Mouse (Mus musculus) MEL (cell line): ENCODE data around the gene Phykpl. TPM values are rescaled to one million over a fixed set of nuclear protein-coding genes. Genes with fewer than 3 reads are reported as not detected.

ENCODE experiments used
- DNase-seq: peaks from one replicate; pipeline ENCODE4 v3.0.0; 2011; ENCODE audit warnings: low read depth, low spot score
- H3K27ac ChIP-seq: 2 replicates; pipeline ENCODE4 v1.5.1; 2012; ENCODE audit warnings: low read depth, mild to moderate bottlenecking, control low read depth, low read length, moderate library complexity; ENCODE audit not compliant: control insufficient read depth
- H3K27me3 ChIP-seq, 2 experiments: fragments of 150-350 bp in 1 of 2; sonication (generic) in 1 of 2; 2 replicates each; pipeline ENCODE4 v1.6.1; 2012; ENCODE audit warnings: low read length in 2 of 2, mild to moderate bottlenecking in 2 of 2, improper control_type of control experiment in 1 of 2, moderate library complexity in 1 of 2; ENCODE audit not compliant: insufficient read depth in 2 of 2, control insufficient read depth in 1 of 2
- H3K36me3 ChIP-seq, 2 experiments: 2 replicates each; pipeline ENCODE4 v1.6.1; 2012 to 2014; ENCODE audit warnings: low read length in 2 of 2, improper control_type of control experiment in 1 of 2, inconsistent platforms in 1 of 2, mild to moderate bottlenecking in 1 of 2; ENCODE audit not compliant: insufficient read depth in 2 of 2, control insufficient read depth in 1 of 2
- H3K4me1 ChIP-seq, 2 experiments: fragments of 150-350 bp in 1 of 2; sonication (generic) in 1 of 2; 2 replicates each; pipeline ENCODE4 v1.6.1; 2012; ENCODE audit warnings: low read length in 2 of 2, improper control_type of control experiment in 1 of 2, mild to moderate bottlenecking in 1 of 2; ENCODE audit not compliant: insufficient read depth in 2 of 2, control insufficient read depth in 1 of 2
- H3K4me3 ChIP-seq, 2 experiments: fragments of 150-350 bp in 1 of 2; sonication (generic) in 1 of 2; 2 replicates each; pipeline ENCODE4 v1.5.1; 2012; ENCODE audit warnings: low read depth in 2 of 2, low read length in 2 of 2, mild to moderate bottlenecking in 2 of 2, moderate library complexity in 2 of 2, control low read depth in 1 of 2, improper control_type of control experiment in 1 of 2; ENCODE audit not compliant: control insufficient read depth in 1 of 2, insufficient read depth in 1 of 2
- H3K79me2 ChIP-seq: 2 replicates; pipeline ENCODE4 v1.6.1; 2012; ENCODE audit warnings: mild to moderate bottlenecking, low read length, moderate library complexity; ENCODE audit not compliant: control insufficient read depth, poor library complexity, insufficient read depth
- H3K9ac ChIP-seq: 2 replicates; pipeline ENCODE4 v1.6.1; 2012; ENCODE audit warnings: low read depth, mild to moderate bottlenecking, control low read depth, low read length, moderate library complexity; ENCODE audit not compliant: control insufficient read depth, poor library complexity, severe bottlenecking
- H3K9me3 ChIP-seq: fragments of 150-350 bp; sonication (generic); replicated peaks from 2 replicates; pipeline ENCODE4 v1.6.1; 2012; ENCODE audit warnings: mild to moderate bottlenecking, low read length, improper control_type of control experiment, moderate library complexity; ENCODE audit not compliant: insufficient read depth
- CHD2 ChIP-seq: IDR thresholded peaks from 2 replicates; pipeline ENCODE4 v1.6.1; 2011; ENCODE audit warnings: low read length, improper control_type of control experiment
- CTCF ChIP-seq, 3 experiments: IDR thresholded peaks in 2 of 3; conservative IDR thresholded peaks in 1 of 3; 2 replicates each; pipeline ENCODE4 v1.5.1; 2011 to 2012; ENCODE audit warnings: low read length in 3 of 3, low read depth in 2 of 3, mild to moderate bottlenecking in 2 of 3, improper control_type of control experiment in 1 of 3, inconsistent platforms in 1 of 3, mixed read lengths in 1 of 3, moderate library complexity in 1 of 3; ENCODE audit not compliant: control insufficient read depth in 1 of 3, insufficient read depth in 1 of 3, poor library complexity in 1 of 3, severe bottlenecking in 1 of 3
- ELF1 ChIP-seq: IDR thresholded peaks from 2 replicates; pipeline ENCODE4 v1.6.1; 2014; ENCODE audit warnings: low read depth, mild to moderate bottlenecking, inconsistent platforms, low read length, improper control_type of control experiment, moderate library complexity
- GATA1 ChIP-seq: IDR thresholded peaks from 2 replicates; pipeline ENCODE4 v1.6.1; 2011; ENCODE audit warnings: low read depth, low read length, improper control_type of control experiment
- JUND ChIP-seq: IDR thresholded peaks from 2 replicates; pipeline ENCODE4 v1.6.1; 2011; ENCODE audit warnings: low read depth, mild to moderate bottlenecking, improper control_type of control experiment, low read length
- MAFK ChIP-seq: IDR thresholded peaks from 2 replicates; pipeline ENCODE4 v1.6.1; 2011; ENCODE audit warnings: low read depth, mild to moderate bottlenecking, low read length, improper control_type of control experiment, borderline replicate concordance
- MAZ ChIP-seq: IDR thresholded peaks from 2 replicates; pipeline ENCODE4 v1.6.1; 2012; ENCODE audit warnings: low read depth, mild to moderate bottlenecking, inconsistent platforms, low read length, improper control_type of control experiment
- MYB ChIP-seq: IDR thresholded peaks from 2 replicates; pipeline ENCODE4 v1.6.1; 2011; ENCODE audit warnings: mild to moderate bottlenecking, low read depth, low read length, improper control_type of control experiment
- NRF1 ChIP-seq: IDR thresholded peaks from 2 replicates; pipeline ENCODE4 v1.6.1; 2014; ENCODE audit warnings: low read depth, mild to moderate bottlenecking, inconsistent platforms, low read length, improper control_type of control experiment, moderate library complexity; ENCODE audit not compliant: poor library complexity, insufficient read depth, severe bottlenecking
- POLR2A ChIP-seq, 2 experiments: IDR thresholded peaks; 2 replicates each; pipeline ENCODE4 v1.6.1; 2011 to 2012; ENCODE audit warnings: low read length in 2 of 2, mild to moderate bottlenecking in 2 of 2, control low read depth in 1 of 2, improper control_type of control experiment in 1 of 2, low read depth in 1 of 2, moderate library complexity in 1 of 2; ENCODE audit not compliant: control insufficient read depth in 1 of 2, insufficient read depth in 1 of 2, poor library complexity in 1 of 2
- POLR2AphosphoS5 ChIP-seq: IDR thresholded peaks from 2 replicates; pipeline ENCODE4 v1.6.1; 2012; ENCODE audit warnings: low read depth, borderline replicate concordance, mild to moderate bottlenecking, inconsistent platforms, low read length, moderate library complexity, mixed read lengths
- RCOR1 ChIP-seq: IDR thresholded peaks from 2 replicates; pipeline ENCODE4 v1.6.1; 2012; ENCODE audit warnings: low read depth, mild to moderate bottlenecking, inconsistent platforms, low read length, improper control_type of control experiment
- SIN3A ChIP-seq: IDR thresholded peaks from 2 replicates; pipeline ENCODE4 v1.6.1; 2012; ENCODE audit warnings: low read length, improper control_type of control experiment, inconsistent platforms
- SMC3 ChIP-seq: IDR thresholded peaks from 2 replicates; pipeline ENCODE4 v1.6.1; 2011; ENCODE audit warnings: low read depth, low read length, improper control_type of control experiment
- TAL1 ChIP-seq: IDR thresholded peaks from 2 replicates; pipeline ENCODE4 v1.6.1; 2012; ENCODE audit warnings: mild to moderate bottlenecking, inconsistent platforms, low read length, moderate library complexity, mixed read lengths
- TBP ChIP-seq: IDR thresholded peaks from 2 replicates; pipeline ENCODE4 v1.8.0; 2011; ENCODE audit warnings: low read depth, low read length, improper control_type of control experiment
- TCF12 ChIP-seq: IDR thresholded peaks from 2 replicates; pipeline ENCODE4 v1.6.1; 2014; ENCODE audit warnings: low read depth, mild to moderate bottlenecking, inconsistent platforms, low read length, improper control_type of control experiment, moderate library complexity
- UBTF ChIP-seq: IDR thresholded peaks from 2 replicates; pipeline ENCODE4 v1.6.1; 2012; ENCODE audit warnings: low read depth, mild to moderate bottlenecking, inconsistent platforms, low read length, improper control_type of control experiment, moderate library complexity, borderline replicate concordance; ENCODE audit not compliant: insufficient read depth
- USF2 ChIP-seq, 2 experiments: IDR thresholded peaks; 2 replicates each; pipeline ENCODE4 v1.6.1; 2011 to 2012; ENCODE audit warnings: improper control_type of control experiment in 2 of 2, low read length in 2 of 2, borderline replicate concordance in 1 of 2, inconsistent platforms in 1 of 2, low read depth in 1 of 2, mild to moderate bottlenecking in 1 of 2; ENCODE audit not compliant: insufficient read depth in 1 of 2
- ZC3H11A ChIP-seq: IDR thresholded peaks from 2 replicates; pipeline ENCODE4 v1.6.1; 2012; ENCODE audit warnings: low read depth, mild to moderate bottlenecking, inconsistent platforms, low read length, improper control_type of control experiment
- ZNF384 ChIP-seq: IDR thresholded peaks from 2 replicates; pipeline ENCODE4 v1.6.1; 2012; ENCODE audit warnings: low read depth, mild to moderate bottlenecking, inconsistent platforms, low read length, improper control_type of control experiment
- polyA plus RNA-seq, 2 experiments: library from polyadenylated mRNA; stranded (reverse) in 1 of 2; unstranded in 1 of 2; fragments of >175 nt in 1 of 2; fragments of >200 nt in 1 of 2; gene quantifications; 2 replicates each; pipeline versions ENCODE4 v1.2.1 to v1.2.4; 2012; ENCODE audit warnings: low replicate concordance in 2 of 2, low read depth in 1 of 2; ENCODE audit not compliant: insufficient read length in 2 of 2, insufficient read depth in 1 of 2, missing spikeins in 1 of 2
- total RNA-seq: library from RNA; depleted of rRNA; stranded (reverse); fragments of 300-350 nt; gene quantifications from 2 replicates; pipeline ENCODE4 v1.2.3, GENCODE M21; 2012

Phykpl gene
- total and polyA plus RNA-seq, 3 experiments, result 22.7 to 23.0 TPM; not detected in 1

DNA sequence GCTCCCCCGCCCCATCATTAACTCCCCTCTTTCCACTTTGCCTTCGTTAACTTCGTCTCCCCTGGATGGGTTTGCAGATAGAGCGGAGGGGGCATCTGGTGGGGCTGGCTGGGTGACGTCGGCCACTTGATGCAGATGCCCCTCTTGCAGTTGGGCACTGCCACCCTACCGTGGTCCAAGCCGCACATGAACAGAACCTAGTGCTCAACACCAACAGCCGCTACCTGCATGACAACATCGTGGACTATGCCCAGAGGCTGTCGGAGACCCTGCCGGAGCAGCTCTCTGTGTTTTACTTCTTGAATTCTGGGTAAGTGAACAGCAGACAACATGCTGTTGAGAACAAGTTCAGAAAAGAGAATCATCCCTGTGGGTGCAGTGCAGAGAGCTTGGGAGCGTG, 1.9 kb downstream of the Phykpl start (continued):
- TF ChIP-seq POLR2AphosphoS5, result 0 out of 2 replicates have a peak, but pooled peaks have one; percentile 42
- TF ChIP-seq, all 39 proteins: peak for 2

DNA sequence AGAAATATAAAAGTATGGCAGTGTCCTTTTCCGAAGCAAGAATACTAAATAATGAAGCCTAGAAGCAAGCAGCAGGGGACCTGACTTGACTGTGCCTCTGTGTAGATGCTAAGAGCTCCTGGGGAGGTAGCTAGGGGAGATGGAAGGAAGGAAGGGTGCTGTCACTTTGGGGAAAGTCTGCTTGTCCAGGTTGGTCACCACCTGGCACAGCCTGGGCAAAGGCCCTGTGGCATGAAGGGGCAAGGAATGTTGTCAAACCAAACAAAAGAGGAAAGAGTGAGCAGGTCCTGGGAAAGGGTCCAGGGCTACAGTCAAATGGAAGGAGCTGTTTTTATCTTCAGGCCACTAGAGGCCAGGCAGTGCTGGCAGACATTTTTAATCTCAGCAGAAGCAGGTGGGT, 2.5 kb downstream of the Phykpl start:
- H3K27me3 ChIP-seq, result no peaks in the 10 kb centered on the region

GRCm38 (mm10) chr11:51588833-51589232, 4.3 kb downstream of the Phykpl start:
- Histone ChIP-seq H3K9me3 (no peaks in the 10 kb centered on the region), H3K4me3 (no peak overlapping the region), H3K9ac (no peak overlapping the region), H3K36me3 (peaks cover 4 to 43% of the 10 kb centered on the region in 2 experiments), H3K4me1 (no peaks in the 10 kb centered on the region; a peak in 1 of 4 replicates), H3K27me3 (no peaks in the 10 kb centered on the region), H3K27ac (no peak overlapping the region), H3K79me2 (peaks cover 21% of the 10 kb centered on the region)
- peak; percentile 73 for DNase-seq
- TF ChIP-seq ZC3H11A (no peak), UBTF (no peak), GATA1 (peak; percentile 78), POLR2AphosphoS5 (no peak), NRF1 (no peak), MYB (no peak), SMC3 (peak; percentile 20; the same call in 1 of the 2 replicates), TAL1 (no peak), RCOR1 (no peak), TBP (0 out of 2 replicates have a peak, but pooled peaks have one; percentile 32), USF2 (IDR thresholded peaks at IDR 0.05; ENCODE audit: borderline replicate concordance in 1 of 2, insufficient read depth in 1 of 2, low read depth in 1 of 2, low read length in 2 of 2) (no peak), MAFK (no peak), SIN3A (no peak), JUND (no peak), ZNF384 (peak; percentile 26; the same call in 1 of the 2 replicates), CTCF (IDR thresholded peaks at IDR 0.05 in 2 of 3, conservative IDR thresholded peaks at IDR 0.05 in 1 of 3; ENCODE audit: control insufficient read depth in 1 of 3, insufficient read depth in 1 of 3, low read depth in 2 of 3, low read length in 3 of 3, poor library complexity in 1 of 3, severe bottlenecking in 1 of 3) (peak in 2 of 3 experiments; percentile 36 to 43; a peak in 4 of 6 replicates)

More for the DNA sequence above, 2.5 kb downstream of the Phykpl start:
- Histone ChIP-seq H3K4me3 (no peak overlapping the region), H3K9ac (no peak overlapping the region), H3K27ac (no peak overlapping the region), H3K79me2 (peaks cover 21% of the 10 kb centered on the region), H3K36me3 (peaks cover 6 to 28% of the 10 kb centered on the region in 2 experiments), H3K9me3 (no peaks in the 10 kb centered on the region), H3K4me1 (peaks cover 0 to 3% of the 10 kb centered on the region in 2 experiments; a peak in 2 of 4 replicates)
- TF ChIP-seq CHD2 (no peak), MAZ (no peak), POLR2A (IDR thresholded peaks at IDR 0.05; ENCODE audit: control insufficient read depth in 1 of 2, insufficient read depth in 1 of 2, low read depth in 1 of 2, low read length in 2 of 2, poor library complexity in 1 of 2) (peak in 1 of 2 experiments; percentile 37; a peak in 2 of 4 replicates), UBTF (no peak), TCF12 (no peak), TAL1 (no peak), GATA1 (no peak), SMC3 (peak; percentile 9; the same call in 1 of the 2 replicates), SIN3A (no peak), ELF1 (no peak)
- peak; percentile 24 for DNase-seq
